Mouse (Mus musculus) lung, postnatal 0 days (tissue): ENCODE measurements around the gene Foxj3.

ENCODE experiments used
- CTCF ChIP-seq: IDR thresholded peaks from 2 replicates; pipeline ENCODE4 v1.5.1; 2016; ENCODE audit warnings: antibody characterized with exemption, mild to moderate bottlenecking
- EP300 ChIP-seq: IDR thresholded peaks from 2 replicates; pipeline ENCODE4 v1.6.1; 2016; ENCODE audit warnings: antibody characterized with exemption, mild to moderate bottlenecking, control low read depth

DNA sequence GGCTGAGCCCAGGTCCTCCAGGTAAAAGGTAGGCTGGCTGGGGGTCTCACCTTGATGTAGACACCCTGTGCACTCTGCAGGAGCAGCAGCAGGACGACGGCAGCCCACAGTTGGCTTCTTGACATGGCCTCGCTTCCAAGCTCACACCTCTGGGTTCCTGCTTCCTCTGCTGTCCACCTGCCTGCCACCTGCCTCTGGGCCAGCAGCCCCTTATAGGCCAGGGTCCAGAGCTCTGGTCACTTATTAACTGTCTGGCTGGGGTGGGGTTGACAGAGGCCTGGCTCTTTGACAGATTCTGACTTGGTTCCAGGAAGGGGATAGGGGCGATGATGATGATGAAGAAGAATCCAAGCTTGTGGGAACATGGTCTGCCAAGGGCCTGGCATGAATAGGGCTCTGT, 121.9 kb downstream of the Foxj3 start, which contains the start of gene Guca2b:
- no peak for TF ChIP-seq CTCF
- no peak for TF ChIP-seq EP300
